Mouse (Mus musculus): Measurements from ENCODE around the gene Prkar1a. TPM values are rescaled to one million over a fixed set of nuclear protein-coding genes. Genes with fewer than 3 reads are reported as not detected.

The Prkar1a gene
- polyA plus RNA-seq, 1 experiment from 2014 or later: 328 TPM

GRCm38 (mm10) chr11:109704311-109705205, 55.4 kb downstream of the Prkar1a start:
- Histone ChIP-seq H3K4me2 (ENCODE audit: low read length) (no peak overlapping the region), H3K4me1 (replicated peaks; ENCODE audit: control insufficient read depth, insufficient read depth, low read length) (peaks cover 6% of the 10 kb centered on the region; the same call in 1 of the 2 replicates), H3K9ac (ENCODE audit: low read length) (no peak overlapping the region), H3K36me3 (ENCODE audit: control insufficient read depth, insufficient read depth, low read length) (no peaks in the 10 kb centered on the region), H3K27me3 (replicated peaks; ENCODE audit: control insufficient read depth, insufficient read depth, low read length) (no peaks in the 10 kb centered on the region), H3K27ac (ENCODE audit: low read depth) (no peak overlapping the region), H3K4me3 (ENCODE audit: low read depth, low read length) (no peak overlapping the region), H3K9me3 (ENCODE audit: control insufficient read depth, low read length) (no peaks in the 10 kb centered on the region)
- DNase-seq (ENCODE audit: low spot score) (no peak), ATAC-seq (replicated peaks; ENCODE audit: low FRiP score, low TSS enrichment, low read depth) (no peak)
- WGBS: 91% methylated on average over 22 of the region's 22 CpGs

GRCm38 (mm10) chr11:109705336-109706054, 56.3 kb downstream of the Prkar1a start:
- H3K27me3 ChIP-seq (replicated peaks; ENCODE audit: control insufficient read depth, insufficient read depth, low read length): no peaks in the 10 kb centered on the region
- no peak for DNase-seq (ENCODE audit: low spot score)
- H3K36me3 ChIP-seq (ENCODE audit: control insufficient read depth, insufficient read depth, low read length): no peaks in the 10 kb centered on the region
- H3K27ac ChIP-seq (ENCODE audit: low read depth): 0 out of 2 replicates have a peak overlapping the region, but pooled peaks have one; percentile 38
- ATAC-seq (replicated peaks; ENCODE audit: low FRiP score, low TSS enrichment, low read depth): peak; percentile 82
- H3K4me3 ChIP-seq (ENCODE audit: low read depth, low read length): no peak overlapping the region
- no peaks in the 10 kb centered on the region for H3K9me3 ChIP-seq (ENCODE audit: control insufficient read depth, low read length)
- peak overlapping the region; percentile 23 for H3K4me2 ChIP-seq (ENCODE audit: low read length)
- WGBS: 74% methylated on average over 9 of the region's 9 CpGs
- H3K9ac ChIP-seq (ENCODE audit: low read length): no peak overlapping the region
- H3K4me1 ChIP-seq (replicated peaks; ENCODE audit: control insufficient read depth, insufficient read depth, low read length): peaks cover 6% of the 10 kb centered on the region; the same call in 1 of the 2 replicates

GRCm38 (mm10) chr11:109706055-109706412, 56.8 kb downstream of the Prkar1a start:
- Histone ChIP-seq H3K4me1 (replicated peaks; ENCODE audit: control insufficient read depth, insufficient read depth, low read length) (peaks cover 6% of the 10 kb centered on the region; the same call in 1 of the 2 replicates), H3K36me3 (ENCODE audit: control insufficient read depth, insufficient read depth, low read length) (no peaks in the 10 kb centered on the region), H3K27me3 (replicated peaks; ENCODE audit: control insufficient read depth, insufficient read depth, low read length) (no peaks in the 10 kb centered on the region), H3K27ac (ENCODE audit: low read depth) (0 out of 2 replicates have a peak overlapping the region, but pooled peaks have one; percentile 38), H3K9me3 (ENCODE audit: control insufficient read depth, low read length) (no peaks in the 10 kb centered on the region), H3K9ac (ENCODE audit: low read length) (no peak overlapping the region), H3K4me3 (ENCODE audit: low read depth, low read length) (no peak overlapping the region), H3K4me2 (ENCODE audit: low read length) (peak overlapping the region; percentile 23)
- WGBS: 38% methylated on average over 9 of the region's 9 CpGs
- DNase-seq (ENCODE audit: low spot score) (peak; percentile 61), ATAC-seq (replicated peaks; ENCODE audit: low FRiP score, low TSS enrichment, low read depth) (peak; percentile 63; the same call in 1 of the 2 replicates)

GRCm38 (mm10) chr11:109706586-109706985, 57.4 kb downstream of the Prkar1a start:
- Histone ChIP-seq H3K4me2 (ENCODE audit: low read length) (no peak overlapping the region), H3K4me1 (replicated peaks; ENCODE audit: control insufficient read depth, insufficient read depth, low read length) (peaks cover 6% of the 10 kb centered on the region; the same call in 1 of the 2 replicates), H3K9me3 (ENCODE audit: control insufficient read depth, low read length) (no peaks in the 10 kb centered on the region), H3K27me3 (replicated peaks; ENCODE audit: control insufficient read depth, insufficient read depth, low read length) (no peaks in the 10 kb centered on the region), H3K27ac (ENCODE audit: low read depth) (no peak overlapping the region), H3K4me3 (ENCODE audit: low read depth, low read length) (no peak overlapping the region), H3K36me3 (ENCODE audit: control insufficient read depth, insufficient read depth, low read length) (no peaks in the 10 kb centered on the region), H3K9ac (ENCODE audit: low read length) (no peak overlapping the region)
- 66% methylated on average over 4 of the region's 4 CpGs for WGBS
- ATAC-seq (replicated peaks; ENCODE audit: low FRiP score, low TSS enrichment, low read depth): no peak
- no peak for DNase-seq (ENCODE audit: low spot score)

GRCm38 (mm10) chr11:109707442-109707841, 58.2 kb downstream of the Prkar1a start:
- Histone ChIP-seq H3K4me2 (ENCODE audit: low read length) (no peak overlapping the region), H3K27me3 (replicated peaks; ENCODE audit: control insufficient read depth, insufficient read depth, low read length) (no peaks in the 10 kb centered on the region), H3K9me3 (ENCODE audit: control insufficient read depth, low read length) (no peaks in the 10 kb centered on the region), H3K36me3 (ENCODE audit: control insufficient read depth, insufficient read depth, low read length) (no peaks in the 10 kb centered on the region), H3K27ac (ENCODE audit: low read depth) (no peak overlapping the region), H3K9ac (ENCODE audit: low read length) (no peak overlapping the region), H3K4me3 (ENCODE audit: low read depth, low read length) (no peak overlapping the region), H3K4me1 (replicated peaks; ENCODE audit: control insufficient read depth, insufficient read depth, low read length) (peaks cover 4% of the 10 kb centered on the region; the same call in 1 of the 2 replicates)
- WGBS: 63% methylated on average over 3 of the region's 3 CpGs
- DNase-seq (ENCODE audit: low spot score): no peak
- no peak for ATAC-seq (replicated peaks; ENCODE audit: low FRiP score, low TSS enrichment, low read depth)

- Histone ChIP-seq H3K36me3 (ENCODE audit: control insufficient read depth, insufficient read depth, low read length) (no peaks in the 10 kb centered on the region), H3K27me3 (replicated peaks; ENCODE audit: control insufficient read depth, insufficient read depth, low read length) (no peaks in the 10 kb centered on the region), H3K9ac (ENCODE audit: low read length) (no peak overlapping the region), H3K4me1 (replicated peaks; ENCODE audit: control insufficient read depth, insufficient read depth, low read length) (no peaks in the 10 kb centered on the region), H3K27ac (ENCODE audit: low read depth) (no peak overlapping the region), H3K4me3 (ENCODE audit: low read depth, low read length) (no peak overlapping the region), H3K4me2 (ENCODE audit: low read length) (no peak overlapping the region), H3K9me3 (ENCODE audit: control insufficient read depth, low read length) (no peaks in the 10 kb centered on the region)
- ATAC-seq (replicated peaks; ENCODE audit: low FRiP score, low TSS enrichment, low read depth) (no peak), DNase-seq (ENCODE audit: low spot score) (no peak)
- 90% methylated on average over 4 of the region's 4 CpGs for WGBS
Measured at GRCm38 (mm10) chr11:109708786-109709185, 59.6 kb downstream of the Prkar1a start.

GRCm38 (mm10) chr11:109709501-109709900, 60.3 kb downstream of the Prkar1a start:
- Histone ChIP-seq H3K9me3 (ENCODE audit: control insufficient read depth, low read length) (no peaks in the 10 kb centered on the region), H3K27ac (ENCODE audit: low read depth) (no peak overlapping the region), H3K4me1 (replicated peaks; ENCODE audit: control insufficient read depth, insufficient read depth, low read length) (no peaks in the 10 kb centered on the region), H3K9ac (ENCODE audit: low read length) (no peak overlapping the region), H3K4me2 (ENCODE audit: low read length) (no peak overlapping the region), H3K4me3 (ENCODE audit: low read depth, low read length) (no peak overlapping the region), H3K27me3 (replicated peaks; ENCODE audit: control insufficient read depth, insufficient read depth, low read length) (no peaks in the 10 kb centered on the region), H3K36me3 (ENCODE audit: control insufficient read depth, insufficient read depth, low read length) (no peaks in the 10 kb centered on the region)
- DNase-seq (ENCODE audit: low spot score) (no peak), ATAC-seq (replicated peaks; ENCODE audit: low FRiP score, low TSS enrichment, low read depth) (no peak)
- WGBS: 85% methylated on average over 5 of the region's 5 CpGs

GRCm38 (mm10) chr11:109714341-109715247, 65.4 kb downstream of the Prkar1a start:
- Histone ChIP-seq H3K9ac (ENCODE audit: low read length) (no peak overlapping the region), H3K4me1 (replicated peaks; ENCODE audit: control insufficient read depth, insufficient read depth, low read length) (no peaks in the 10 kb centered on the region), H3K27ac (ENCODE audit: low read depth) (no peak overlapping the region), H3K4me3 (ENCODE audit: low read depth, low read length) (no peak overlapping the region), H3K27me3 (replicated peaks; ENCODE audit: control insufficient read depth, insufficient read depth, low read length) (no peaks in the 10 kb centered on the region), H3K4me2 (ENCODE audit: low read length) (no peak overlapping the region), H3K36me3 (ENCODE audit: control insufficient read depth, insufficient read depth, low read length) (no peaks in the 10 kb centered on the region), H3K9me3 (ENCODE audit: control insufficient read depth, low read length) (no peaks in the 10 kb centered on the region)
- ATAC-seq (replicated peaks; ENCODE audit: low FRiP score, low TSS enrichment, low read depth) (no peak), DNase-seq (ENCODE audit: low spot score) (no peak)
- WGBS: 87% methylated on average over 17 of the region's 17 CpGs
